Mouse (Mus musculus) limb, embryonic 12.5 days (tissue): ENCODE results near the gene Otud4. TPM values are rescaled to one million over a fixed set of nuclear protein-coding genes. Genes with fewer than 3 reads are reported as not detected.

ENCODE experiments used
- ATAC-seq: fragments of 200-750 bp; cut with Nextera tagmentation; 2 replicates; pipeline ENCODE4 v1.8.0; 2017; ENCODE audit warnings: low read depth, moderate TSS enrichment; ENCODE audit not compliant: insufficient number of reproducible peaks, insufficient read depth, low FRiP score, low TSS enrichment
- H3K27ac ChIP-seq: fragments of 300-500 bp; sonication (generic); 2 replicates; pipeline ENCODE4 v1.5.1; 2016; ENCODE audit warnings: mild to moderate bottlenecking, moderate library complexity
- H3K27me3 ChIP-seq: fragments of 300-500 bp; sonication (generic); 2 replicates; pipeline ENCODE4 v1.6.1; 2016; ENCODE audit warnings: mild to moderate bottlenecking, moderate library complexity
- H3K36me3 ChIP-seq: fragments of 300-500 bp; sonication (generic); 2 replicates; pipeline ENCODE4 v1.6.1; 2016; ENCODE audit warnings: mild to moderate bottlenecking, moderate library complexity
- H3K4me1 ChIP-seq: fragments of 300-500 bp; sonication (generic); replicated peaks from 2 replicates; pipeline ENCODE4 v1.6.1; 2016
- H3K4me2 ChIP-seq: fragments of 300-500 bp; sonication (generic); 2 replicates; pipeline ENCODE4 v1.6.1; 2016; ENCODE audit warnings: mild to moderate bottlenecking, moderate library complexity
- H3K4me3 ChIP-seq: fragments of 300-500 bp; sonication (generic); replicated peaks from 2 replicates; pipeline ENCODE4 v1.5.1; 2016; ENCODE audit warnings: mild to moderate bottlenecking
- H3K9ac ChIP-seq: fragments of 300-500 bp; sonication (generic); replicated peaks from 2 replicates; pipeline ENCODE4 v1.6.1; 2016; ENCODE audit warnings: mild to moderate bottlenecking, moderate library complexity
- H3K9me3 ChIP-seq: fragments of 300-500 bp; sonication (generic); 2 replicates; pipeline ENCODE4 v1.6.1; 2016; ENCODE audit warnings: mild to moderate bottlenecking, moderate library complexity
- WGBS: fragments of 180-500 bp; shearing (Covaris S2); methylation state at CpG from one replicate; pipeline ENCODE4 v1.1.7; 2016; 5-methylcytosine and 5-hydroxymethylcytosine counted together
- polyA plus RNA-seq: library from polyadenylated mRNA; unstranded; fragments of >200 nt; fragmentation: Nextera tagmentation; extraction: Ambion mirVana; gene quantifications from 2 replicates; pipeline ENCODE4 v1.2.1, GENCODE M21; 2016

Otud4 gene
- polyA plus RNA-seq, 1 experiment from 2014 or later, result 15.8 TPM

GRCm38 (mm10) chr8:79619353-79619752 is 20.1 kb upstream of the Otud4 start:
- ATAC-seq, result no peak
- H3K4me2 ChIP-seq, result no peak overlapping the region
- H3K4me3 ChIP-seq, result no peak overlapping the region
- no peaks in the 10 kb centered on the region for H3K27me3 ChIP-seq
- H3K27ac ChIP-seq, result no peak overlapping the region
- no peaks in the 10 kb centered on the region; the same call in 1 of the 2 replicates for H3K4me1 ChIP-seq
- 89% methylated on average over 2 of the region's 2 CpGs for WGBS
- H3K36me3 ChIP-seq, result no peaks in the 10 kb centered on the region
- H3K9me3 ChIP-seq, result no peaks in the 10 kb centered on the region
- no peak overlapping the region for H3K9ac ChIP-seq

DNA sequence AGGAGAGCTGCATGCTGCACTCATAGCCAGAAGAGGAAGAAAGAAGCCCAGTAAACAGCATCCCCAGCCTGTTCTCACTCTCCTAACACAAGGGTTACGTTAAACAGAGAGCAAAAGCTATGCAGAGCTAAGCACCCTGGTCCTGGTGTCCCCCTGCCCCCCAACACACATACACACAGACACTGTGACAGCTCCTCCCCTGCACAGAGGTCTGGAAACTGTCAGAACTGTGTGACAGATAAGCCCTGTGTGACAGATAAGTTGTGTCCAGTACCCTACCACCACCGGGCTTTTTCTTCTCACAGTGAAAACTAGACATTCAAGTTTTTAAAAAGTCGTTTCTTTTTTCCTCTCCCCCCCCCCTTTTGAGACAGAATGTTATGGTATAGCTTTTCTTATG is 19.4 kb upstream of the Otud4 start:
- no peaks in the 10 kb centered on the region for H3K27me3 ChIP-seq
- H3K4me2 ChIP-seq, result no peak overlapping the region
- no peak overlapping the region for H3K27ac ChIP-seq
- no peak for ATAC-seq
- no peaks in the 10 kb centered on the region; the same call in 1 of the 2 replicates for H3K4me1 ChIP-seq
- no peaks in the 10 kb centered on the region for H3K9me3 ChIP-seq
- WGBS, result 24% methylated on average over 3 of the region's 3 CpGs
- no peak overlapping the region for H3K4me3 ChIP-seq
- H3K36me3 ChIP-seq, result no peaks in the 10 kb centered on the region
- H3K9ac ChIP-seq, result 0 out of 2 replicates have a peak overlapping the region, but pooled peaks have one; percentile 18

- Histone ChIP-seq H3K4me1 (no peaks in the 10 kb centered on the region; the same call in 1 of the 2 replicates), H3K9ac (no peak overlapping the region), H3K27ac (no peak overlapping the region), H3K27me3 (no peaks in the 10 kb centered on the region), H3K9me3 (no peaks in the 10 kb centered on the region), H3K36me3 (no peaks in the 10 kb centered on the region), H3K4me3 (no peak overlapping the region), H3K4me2 (no peak overlapping the region)
- ATAC-seq, result no peak
- WGBS, result 61% methylated on average over 9 of the region's 9 CpGs
Measured at GRCm38 (mm10) chr8:79620489-79621276, 18.7 kb upstream of the Otud4 start.

GRCm38 (mm10) chr8:79622346-79622745 is 17.1 kb upstream of the Otud4 start:
- Histone ChIP-seq H3K9ac (no peak overlapping the region), H3K36me3 (no peaks in the 10 kb centered on the region), H3K4me1 (no peaks in the 10 kb centered on the region; the same call in 1 of the 2 replicates), H3K4me2 (no peak overlapping the region), H3K4me3 (no peak overlapping the region), H3K9me3 (no peaks in the 10 kb centered on the region), H3K27me3 (no peaks in the 10 kb centered on the region), H3K27ac (no peak overlapping the region)
- no peak for ATAC-seq
- 72% methylated on average over 11 of the region's 11 CpGs for WGBS

GRCm38 (mm10) chr8:79623351-79623750 is 16.1 kb upstream of the Otud4 start:
- ATAC-seq, result no peak
- WGBS, result 96% methylated on average over 12 of the region's 12 CpGs
- Histone ChIP-seq H3K36me3 (no peaks in the 10 kb centered on the region), H3K4me2 (no peak overlapping the region), H3K4me1 (no peaks in the 10 kb centered on the region; the same call in 1 of the 2 replicates), H3K9me3 (no peaks in the 10 kb centered on the region), H3K27ac (no peak overlapping the region), H3K27me3 (no peaks in the 10 kb centered on the region), H3K9ac (no peak overlapping the region), H3K4me3 (no peak overlapping the region)

DNA sequence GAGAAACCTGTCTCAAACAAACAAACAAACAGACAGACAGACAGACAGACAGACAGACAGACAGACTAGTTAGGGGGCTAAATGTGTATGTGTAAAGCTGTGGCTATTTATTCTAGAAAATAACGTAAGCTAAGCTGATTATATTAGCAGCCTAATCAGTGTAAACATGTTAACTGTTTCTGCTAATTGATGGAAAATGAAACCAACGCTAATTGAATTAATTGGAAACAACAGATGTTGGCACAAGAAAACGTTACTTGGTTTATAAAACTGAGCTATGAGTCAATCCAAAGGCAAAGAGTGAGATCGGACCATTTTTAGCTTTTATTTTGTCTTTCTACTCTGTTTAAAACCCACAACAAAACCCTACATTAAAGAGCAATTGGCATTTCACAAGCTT is 15.0 kb upstream of the Otud4 start:
- H3K27me3 ChIP-seq, result no peaks in the 10 kb centered on the region
- WGBS, result 65% methylated on average over 4 of the region's 4 CpGs
- no peak overlapping the region for H3K9ac ChIP-seq
- no peak overlapping the region for H3K4me2 ChIP-seq
- no peak overlapping the region for H3K4me3 ChIP-seq
- no peak overlapping the region for H3K27ac ChIP-seq
- no peaks in the 10 kb centered on the region; the same call in 1 of the 2 replicates for H3K4me1 ChIP-seq
- H3K36me3 ChIP-seq, result no peaks in the 10 kb centered on the region
- no peaks in the 10 kb centered on the region for H3K9me3 ChIP-seq
- no peak for ATAC-seq

DNA sequence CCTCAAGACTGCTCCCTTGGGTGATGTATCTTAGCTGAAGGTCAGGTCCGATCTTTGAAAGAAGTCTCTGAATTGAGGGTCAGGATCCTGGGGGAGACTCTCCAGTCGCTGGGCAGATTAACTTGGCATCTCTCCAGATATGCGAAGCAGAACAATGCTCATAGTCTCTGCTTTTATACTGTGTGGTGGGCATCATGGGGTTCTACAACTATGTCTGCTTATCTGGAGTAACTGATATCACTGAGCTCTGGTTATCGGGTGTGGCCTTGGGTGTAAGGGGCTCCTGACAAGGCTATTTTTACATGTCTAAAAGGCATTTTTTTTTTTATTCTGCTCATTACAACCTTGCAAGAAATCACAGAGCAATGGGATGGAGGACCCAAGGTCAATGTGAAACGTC is 13.2 kb upstream of the Otud4 start:
- Histone ChIP-seq H3K36me3 (no peaks in the 10 kb centered on the region), H3K4me2 (no peak overlapping the region), H3K9ac (no peak overlapping the region), H3K27me3 (no peaks in the 10 kb centered on the region), H3K4me1 (no peaks in the 10 kb centered on the region), H3K9me3 (no peaks in the 10 kb centered on the region), H3K27ac (no peak overlapping the region), H3K4me3 (no peak overlapping the region)
- ATAC-seq, result no peak
- 85% methylated on average over 5 of the region's 5 CpGs for WGBS

DNA sequence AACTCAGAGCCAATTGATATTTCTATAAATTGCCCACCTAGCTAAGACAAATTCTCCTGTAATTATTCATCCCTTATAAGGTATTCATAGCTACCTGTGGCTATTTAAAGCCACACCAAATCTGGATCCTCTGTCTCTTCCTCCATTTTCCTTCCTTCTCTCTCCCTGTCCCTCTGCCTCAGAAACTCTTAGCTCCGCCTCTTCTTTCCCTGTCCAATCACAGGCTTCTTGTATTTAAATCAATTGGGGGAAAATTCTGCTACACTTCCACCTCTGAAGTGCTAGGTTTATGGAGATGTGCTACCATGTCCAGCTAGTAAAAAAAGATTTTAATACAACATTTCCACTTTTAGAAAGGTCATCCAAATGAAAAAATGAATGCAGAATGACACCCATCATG is 3.9 kb upstream of the Otud4 start:
- H3K4me2 ChIP-seq, result no peak overlapping the region
- no peak overlapping the region for H3K9ac ChIP-seq
- H3K36me3 ChIP-seq, result no peaks in the 10 kb centered on the region
- WGBS, result 91% methylated on average over 1 of the region's 1 CpGs
- no peak for ATAC-seq
- H3K4me1 ChIP-seq, result no peaks in the 10 kb centered on the region
- no peaks in the 10 kb centered on the region for H3K27me3 ChIP-seq
- no peaks in the 10 kb centered on the region for H3K9me3 ChIP-seq
- no peak overlapping the region for H3K4me3 ChIP-seq
- no peak overlapping the region for H3K27ac ChIP-seq

- H3K4me1 ChIP-seq, result peaks cover 6% of the 10 kb centered on the region
- H3K4me3 ChIP-seq, result no peak overlapping the region
- 79% methylated on average over 1 of the region's 1 CpGs for WGBS
- no peaks in the 10 kb centered on the region for H3K36me3 ChIP-seq
- no peak overlapping the region for H3K9ac ChIP-seq
- H3K27ac ChIP-seq, result no peak overlapping the region
- ATAC-seq, result no peak
- no peaks in the 10 kb centered on the region for H3K27me3 ChIP-seq
- H3K4me2 ChIP-seq, result no peak overlapping the region
- no peaks in the 10 kb centered on the region for H3K9me3 ChIP-seq
Measured at GRCm38 (mm10) chr8:79636151-79636550, 3.3 kb upstream of the Otud4 start.

DNA sequence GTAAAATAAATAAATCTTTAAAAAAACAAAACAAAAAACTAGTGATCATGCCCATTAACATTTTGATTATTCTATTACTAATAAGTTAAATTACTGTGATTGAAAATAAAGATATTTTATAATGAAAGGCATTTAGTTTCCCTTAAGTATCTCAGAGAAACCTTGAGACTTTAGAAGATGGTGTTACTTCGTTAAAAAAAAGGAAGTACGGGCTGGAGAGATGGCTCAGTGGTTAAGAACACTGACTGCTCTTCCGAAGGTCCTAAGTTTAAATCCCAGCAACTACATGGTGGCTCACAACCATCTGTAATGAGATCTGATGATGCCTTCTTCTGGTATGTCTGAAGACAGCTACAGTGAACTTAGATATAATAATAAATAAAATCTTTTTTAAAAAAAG is 2.2 kb upstream of the Otud4 start:
- WGBS, result 89% methylated on average over 3 of the region's 3 CpGs
- peaks cover 17% of the 10 kb centered on the region for H3K4me1 ChIP-seq
- no peaks in the 10 kb centered on the region for H3K36me3 ChIP-seq
- no peak overlapping the region for H3K27ac ChIP-seq
- no peak overlapping the region for H3K4me3 ChIP-seq
- no peak overlapping the region for H3K4me2 ChIP-seq
- no peaks in the 10 kb centered on the region for H3K27me3 ChIP-seq
- no peak overlapping the region for H3K9ac ChIP-seq
- H3K9me3 ChIP-seq, result no peaks in the 10 kb centered on the region
- ATAC-seq, result no peak

DNA sequence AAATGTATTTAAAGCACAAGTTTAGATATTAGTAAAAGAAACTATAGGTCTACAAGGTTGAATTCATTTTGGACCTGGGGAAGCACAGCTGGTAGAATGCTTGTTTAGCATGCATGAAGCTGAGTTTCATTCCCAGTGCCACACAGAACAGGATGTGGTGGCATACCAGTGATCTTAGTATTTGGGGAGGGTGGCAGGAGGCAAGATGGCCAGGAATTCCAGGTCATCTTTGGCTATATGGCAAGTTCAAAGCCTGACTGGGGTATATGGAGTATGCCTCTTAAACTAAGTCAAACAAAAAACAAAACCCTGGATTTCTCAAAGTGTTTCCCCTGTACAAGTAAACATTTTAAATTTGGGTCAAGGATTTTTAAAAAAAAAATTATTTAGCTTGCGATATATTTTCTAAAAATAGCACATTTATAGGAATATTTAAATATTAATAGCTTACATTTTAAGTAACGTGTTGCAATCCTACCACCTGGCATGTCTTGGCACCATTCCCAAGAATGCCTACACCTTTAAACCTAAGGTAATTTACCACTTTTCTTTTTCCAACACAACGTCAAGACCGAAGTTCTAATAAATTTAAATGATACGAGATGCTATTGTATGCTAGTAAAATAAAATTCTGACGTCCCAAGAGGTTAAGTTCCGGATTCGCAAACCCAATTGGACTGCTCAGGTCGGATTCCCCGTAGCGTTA is 1.3 kb upstream of the Otud4 start:
- Histone ChIP-seq H3K4me2 (peak overlapping the region; percentile 69), H3K27me3 (no peaks in the 10 kb centered on the region), H3K9me3 (no peaks in the 10 kb centered on the region), H3K4me3 (peak overlapping the region; percentile 93), H3K4me1 (peaks cover 23% of the 10 kb centered on the region), H3K27ac (no peak overlapping the region), H3K9ac (no peak overlapping the region), H3K36me3 (no peaks in the 10 kb centered on the region)
- WGBS, result 6% methylated on average over 11 of the region's 11 CpGs
- ATAC-seq, result no peak
